Mouse (Mus musculus): Measurements from ENCODE around the gene Selenom.

Gene Selenom

DNA sequence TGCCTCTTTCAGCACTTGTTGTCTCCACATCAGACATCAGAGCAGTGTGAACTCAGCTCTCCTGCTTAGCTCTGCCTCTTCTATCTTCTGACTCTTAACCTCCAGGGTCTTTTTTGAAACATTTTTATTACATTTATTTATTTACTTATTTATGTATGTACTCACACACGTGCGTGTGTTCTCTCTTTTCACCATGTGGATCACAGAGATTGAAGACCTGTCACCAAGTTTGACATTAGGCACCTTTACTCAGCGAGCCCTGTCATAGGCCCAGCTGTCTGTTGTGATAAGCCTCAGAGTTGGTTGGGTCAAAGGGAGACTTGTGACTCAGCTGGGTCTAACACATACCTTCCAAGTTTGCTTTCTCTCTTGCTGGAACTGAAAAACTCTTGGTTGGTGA, 43.4 kb downstream of the Selenom start:
- H3K9me3 ChIP-seq (ENCODE audit: low read length): no peaks in the 10 kb centered on the region
- no peaks in the 10 kb centered on the region for H3K4me1 ChIP-seq (replicated peaks; ENCODE audit: low read depth, low read length)
- no peaks in the 10 kb centered on the region for H3K36me3 ChIP-seq (ENCODE audit: insufficient read depth, low read length)
- no peak overlapping the region for H3K4me3 ChIP-seq (replicated peaks; ENCODE audit: low read length)
- no peak for TF ChIP-seq NANOG (IDR thresholded peaks at IDR 0.05; ENCODE audit: borderline replicate concordance, low read length)
- TF ChIP-seq POU5F1 (IDR thresholded peaks at IDR 0.05; ENCODE audit: borderline replicate concordance, low read length): no peak
- no peak for TF ChIP-seq CTCF (conservative IDR thresholded peaks at IDR 0.05; ENCODE audit: low read length)
- no peaks in the 10 kb centered on the region for H3K27me3 ChIP-seq (ENCODE audit: insufficient read depth, low read length)

DNA sequence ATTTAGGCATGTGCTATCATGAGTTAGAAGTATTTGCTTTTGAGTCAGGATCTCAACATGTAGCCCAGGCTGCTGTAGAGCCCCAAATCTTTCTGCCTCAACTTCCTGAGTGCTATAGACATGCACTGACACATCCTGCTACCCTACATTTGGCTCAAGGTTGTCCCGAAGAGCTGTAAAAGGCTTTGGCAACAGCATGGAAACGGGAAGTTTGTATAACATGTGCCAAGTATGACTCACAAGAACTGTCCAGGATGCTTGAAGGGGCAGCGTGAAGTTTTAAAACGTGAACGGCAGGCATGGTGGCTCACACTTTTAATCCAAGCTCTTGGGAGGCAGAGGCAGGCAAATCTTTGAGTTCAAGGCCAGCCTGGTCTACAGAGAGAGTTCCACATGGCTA, 45.7 kb downstream of the Selenom start:
- no peak overlapping the region for H3K4me3 ChIP-seq (replicated peaks; ENCODE audit: low read length)
- no peaks in the 10 kb centered on the region for H3K36me3 ChIP-seq (ENCODE audit: insufficient read depth, low read length)
- H3K9me3 ChIP-seq (ENCODE audit: low read length): no peaks in the 10 kb centered on the region
- TF ChIP-seq CTCF (conservative IDR thresholded peaks at IDR 0.05; ENCODE audit: low read length) (no peak), NANOG (IDR thresholded peaks at IDR 0.05; ENCODE audit: borderline replicate concordance, low read length) (no peak), POU5F1 (IDR thresholded peaks at IDR 0.05; ENCODE audit: borderline replicate concordance, low read length) (no peak)
- H3K4me1 ChIP-seq (replicated peaks; ENCODE audit: low read depth, low read length): no peaks in the 10 kb centered on the region
- H3K27me3 ChIP-seq (ENCODE audit: insufficient read depth, low read length): no peaks in the 10 kb centered on the region

DNA sequence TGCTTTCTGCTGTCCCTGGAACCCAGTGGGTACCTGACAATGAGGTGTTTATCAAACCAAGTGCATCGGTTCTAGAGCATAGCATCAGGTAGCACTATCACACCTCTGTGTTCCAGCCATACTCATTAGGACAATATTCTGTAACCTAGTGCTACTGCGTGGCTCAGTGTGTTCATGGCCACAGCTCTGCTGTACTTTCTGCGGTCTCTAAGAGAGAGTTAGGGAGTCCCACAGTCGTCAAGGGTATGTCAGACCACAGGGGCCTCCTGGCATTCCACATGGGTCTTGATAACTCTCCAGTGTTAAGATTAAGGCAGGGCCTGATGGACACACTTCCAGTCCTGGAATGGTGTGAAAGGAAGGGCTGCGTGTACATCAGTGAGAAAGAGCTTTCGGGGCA, 49.4 kb downstream of the Selenom start:
- no peaks in the 10 kb centered on the region for H3K4me1 ChIP-seq (replicated peaks; ENCODE audit: low read depth, low read length)
- H3K4me3 ChIP-seq (replicated peaks; ENCODE audit: low read length): no peak overlapping the region
- H3K36me3 ChIP-seq (ENCODE audit: insufficient read depth, low read length): no peaks in the 10 kb centered on the region
- peaks cover 8% of the 10 kb centered on the region; the same call in 1 of the 2 replicates for H3K9me3 ChIP-seq (ENCODE audit: low read length)
- TF ChIP-seq CTCF (conservative IDR thresholded peaks at IDR 0.05; ENCODE audit: low read length) (no peak), NANOG (IDR thresholded peaks at IDR 0.05; ENCODE audit: borderline replicate concordance, low read length) (no peak), POU5F1 (IDR thresholded peaks at IDR 0.05; ENCODE audit: borderline replicate concordance, low read length) (no peak)
- H3K27me3 ChIP-seq (ENCODE audit: insufficient read depth, low read length): no peaks in the 10 kb centered on the region

DNA sequence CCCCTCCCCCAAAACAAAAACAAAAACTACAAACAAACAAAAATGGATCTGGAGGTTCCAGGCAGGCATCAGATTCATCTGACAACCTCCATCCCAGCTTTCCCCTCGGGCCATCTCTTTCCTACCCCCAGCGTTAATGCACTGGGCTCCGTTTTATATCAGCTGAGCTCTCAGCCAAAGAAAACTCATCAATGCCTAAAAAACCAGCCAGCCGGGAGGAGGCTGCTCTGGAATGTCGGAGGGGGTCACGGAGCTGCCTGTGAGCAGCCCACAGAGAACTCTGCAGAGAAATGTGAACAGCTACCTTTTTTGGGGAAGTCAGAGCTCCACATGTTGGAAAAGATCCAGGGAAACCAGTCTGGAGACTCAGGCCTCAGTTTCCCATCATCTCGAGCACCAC, 50.0 kb downstream of the Selenom start:
- TF ChIP-seq NANOG (IDR thresholded peaks at IDR 0.05; ENCODE audit: borderline replicate concordance, low read length) (no peak), POU5F1 (IDR thresholded peaks at IDR 0.05; ENCODE audit: borderline replicate concordance, low read length) (no peak)
- peaks cover 8% of the 10 kb centered on the region; the same call in 1 of the 2 replicates for H3K9me3 ChIP-seq (ENCODE audit: low read length)
- H3K36me3 ChIP-seq (ENCODE audit: insufficient read depth, low read length): no peaks in the 10 kb centered on the region
- H3K4me1 ChIP-seq (replicated peaks; ENCODE audit: low read depth, low read length): no peaks in the 10 kb centered on the region
- H3K27me3 ChIP-seq (ENCODE audit: insufficient read depth, low read length): no peaks in the 10 kb centered on the region
- no peak overlapping the region for H3K4me3 ChIP-seq (replicated peaks; ENCODE audit: low read length)

DNA sequence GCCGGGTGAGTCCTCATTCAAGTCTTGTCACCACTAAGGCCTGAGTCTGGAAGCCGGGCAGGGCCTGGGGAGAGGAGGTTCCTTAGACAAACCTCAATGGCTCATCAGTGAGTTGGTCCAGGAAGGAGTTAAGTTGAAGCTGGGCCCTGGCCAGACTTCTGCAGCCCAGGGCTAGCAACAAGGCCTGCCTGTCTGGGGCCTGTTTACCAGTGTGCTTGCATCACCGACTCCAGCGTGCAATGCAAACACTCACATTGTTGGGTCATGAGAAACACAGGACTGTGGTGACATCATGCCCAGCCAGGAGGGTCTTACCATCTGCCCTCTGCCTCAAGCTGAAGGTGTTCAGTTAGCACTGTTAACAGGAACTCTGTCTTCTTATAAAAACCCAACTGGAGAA, 51.5 kb downstream of the Selenom start:
- peaks cover 8% of the 10 kb centered on the region; the same call in 1 of the 2 replicates for H3K9me3 ChIP-seq (ENCODE audit: low read length)
- no peak for TF ChIP-seq POU5F1 (IDR thresholded peaks at IDR 0.05; ENCODE audit: borderline replicate concordance, low read length)
- TF ChIP-seq CTCF (conservative IDR thresholded peaks at IDR 0.05; ENCODE audit: low read length): no peak
- TF ChIP-seq NANOG (IDR thresholded peaks at IDR 0.05; ENCODE audit: borderline replicate concordance, low read length): no peak
- no peaks in the 10 kb centered on the region for H3K4me1 ChIP-seq (replicated peaks; ENCODE audit: low read depth, low read length)
- no peaks in the 10 kb centered on the region for H3K27me3 ChIP-seq (ENCODE audit: insufficient read depth, low read length)
- H3K4me3 ChIP-seq (replicated peaks; ENCODE audit: low read length): no peak overlapping the region
- no peaks in the 10 kb centered on the region for H3K36me3 ChIP-seq (ENCODE audit: insufficient read depth, low read length)

Measured in E14TG2a.4 (cell line).